Mouse (Mus musculus): ENCODE data around the gene Lrmda. TPM values are rescaled to one million over a fixed set of nuclear protein-coding genes. Genes with fewer than 3 reads are reported as not detected.

Lrmda gene
- polyA plus RNA-seq, 1 experiment from 2014 or later, result not detected

Small RNA genes lying within 50 kb of the gene (microRNA-seq; reads per million reads assigned to microRNA genes)
- not detected for gene Gm27532

Other genes starting within 250 kb of the Lrmda start
- 266 and 297 TPM in 2 replicates for gene Vdac2, start 194.5 kb upstream of the Lrmda start, polyA plus RNA-seq (2014; fragmentation: Nextera tagmentation; extraction: Ambion mirVana)
- 38.8 and 55.7 TPM in 2 replicates for gene Comtd1, start 170.7 kb upstream of the Lrmda start, polyA plus RNA-seq (2014; fragmentation: Nextera tagmentation; extraction: Ambion mirVana)
- gene Zfp503, start 30.1 kb upstream of the Lrmda start, polyA plus RNA-seq (2014; fragmentation: Nextera tagmentation; extraction: Ambion mirVana), result 4.4 and 5.0 TPM in 2 replicates

All from midbrain, embryonic 14.5 days (tissue).